Mouse (Mus musculus): ENCODE results near the gene Sptlc2. TPM values are rescaled to one million over a fixed set of nuclear protein-coding genes. Genes with fewer than 3 reads are reported as not detected.

Gene Sptlc2
- polyA plus RNA-seq, 1 experiment from 2014 or later: 69.0 TPM

Small RNA genes lying within 50 kb of the gene (microRNA-seq; reads per million reads assigned to microRNA genes)
- gene Gm47293: not detected
- 66.6 reads per million, percentile 51 among the genes with 10 or more reads in this experiment for gene Mir3068

Other genes starting within 250 kb of the Sptlc2 start
- gene Gstz1, start 241.2 kb downstream of the Sptlc2 start, polyA plus RNA-seq (2014; fragmentation: Nextera tagmentation; extraction: Ambion mirVana): 29.9 and 30.8 TPM in 2 replicates
- 12.2 and 16.6 TPM in 2 replicates for gene Pomt2, start 240.4 kb downstream of the Sptlc2 start, polyA plus RNA-seq (2014; fragmentation: Nextera tagmentation; extraction: Ambion mirVana)
- gene Samd15, start 188.6 kb downstream of the Sptlc2 start, polyA plus RNA-seq (2014; fragmentation: Nextera tagmentation; extraction: Ambion mirVana): 1.2 and 2.6 TPM in 2 replicates
- 6.5 and 6.9 TPM in 2 replicates for gene Tmed8, start 187.9 kb downstream of the Sptlc2 start, polyA plus RNA-seq (2014; fragmentation: Nextera tagmentation; extraction: Ambion mirVana)
- 0.81 and 1.0 TPM in 2 replicates for gene Noxred1, start 149.6 kb downstream of the Sptlc2 start, polyA plus RNA-seq (2014; fragmentation: Nextera tagmentation; extraction: Ambion mirVana)
- 60.6 and 70.1 TPM in 2 replicates for gene Vipas39, start 122.1 kb downstream of the Sptlc2 start, polyA plus RNA-seq (2014; fragmentation: Nextera tagmentation; extraction: Ambion mirVana)
- gene Ahsa1, start 121.9 kb downstream of the Sptlc2 start, polyA plus RNA-seq (2014; fragmentation: Nextera tagmentation; extraction: Ambion mirVana): 176 and 180 TPM in 2 replicates
- gene Ism2, start 88.7 kb downstream of the Sptlc2 start, polyA plus RNA-seq (2014; fragmentation: Nextera tagmentation; extraction: Ambion mirVana): 0.75 and 1.0 TPM in 2 replicates
- 228 and 258 TPM in 2 replicates for gene Slirp, start 55.5 kb upstream of the Sptlc2 start, polyA plus RNA-seq (2014; fragmentation: Nextera tagmentation; extraction: Ambion mirVana)
- 35.0 and 42.9 TPM in 2 replicates for gene Alkbh1, start 55.7 kb upstream of the Sptlc2 start, polyA plus RNA-seq (2014; fragmentation: Nextera tagmentation; extraction: Ambion mirVana)
- 108 and 121 TPM in 2 replicates for gene Snw1, start 83.9 kb upstream of the Sptlc2 start, polyA plus RNA-seq (2014; fragmentation: Nextera tagmentation; extraction: Ambion mirVana)
- not detected in 2 replicates for gene Gm5788, start 106.4 kb upstream of the Sptlc2 start, polyA plus RNA-seq (2014; fragmentation: Nextera tagmentation; extraction: Ambion mirVana)
- gene Gm8300, start 126.0 kb upstream of the Sptlc2 start, polyA plus RNA-seq (2014; fragmentation: Nextera tagmentation; extraction: Ambion mirVana): not detected in 2 replicates
- gene Oog1, start 214.3 kb upstream of the Sptlc2 start, polyA plus RNA-seq (2014; fragmentation: Nextera tagmentation; extraction: Ambion mirVana): not detected in 2 replicates
- gene Gm4027, start 230.5 kb upstream of the Sptlc2 start, polyA plus RNA-seq (2014; fragmentation: Nextera tagmentation; extraction: Ambion mirVana): not detected in 2 replicates

Measured in midbrain, embryonic 14.5 days (tissue).